Mouse (Mus musculus) ovary, adult 2 months (tissue): Measurements from ENCODE around the gene Gm21708. TPM values are rescaled to one million over a fixed set of nuclear protein-coding genes. Genes with fewer than 3 reads are reported as not detected.

Source experiments
- polyA plus RNA-seq: library from polyadenylated mRNA; depleted of rRNA; stranded (reverse); fragments of >200 nt; gene quantifications from 2 replicates; pipeline ENCODE4 v1.2.3, GENCODE M21; 2012; rRNA removed

Gene Gm21708
- polyA plus RNA-seq = not detected in 2 replicates

DNA sequence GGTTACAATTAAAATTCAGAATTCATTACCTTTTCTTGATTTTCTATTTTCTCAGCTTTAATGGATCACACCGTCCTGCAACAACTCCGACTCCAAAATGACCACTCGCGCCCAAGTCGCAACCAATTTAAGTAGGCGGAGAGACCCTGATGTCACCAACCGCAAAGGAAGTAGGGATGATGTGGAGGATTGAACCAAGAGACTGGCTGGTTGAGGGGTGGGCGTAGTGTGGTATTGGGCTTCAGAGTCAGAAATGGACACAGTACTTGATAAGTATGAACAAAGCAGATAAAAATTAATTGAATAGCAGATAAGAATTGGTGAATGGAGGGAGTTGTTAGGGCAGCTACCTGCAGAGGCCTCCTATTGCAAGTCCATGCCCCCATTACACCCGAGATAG, at the start of gene Gm21708, which contains the start of gene Gm21704:
TSS of gene Gm21708 (minus strand) at position 101 of the 400 bp plus-strand sequence.
TSS of gene Gm21704 (minus strand) at position 101 of the 400 bp plus-strand sequence.

Other genes with a start within 250 kb of the Gm21708 start
- not detected in 2 replicates for gene Gm21677, start 103.7 kb downstream of the Gm21708 start, polyA plus RNA-seq
- not detected in 2 replicates for gene Gm21693, start 64.8 kb downstream of the Gm21708 start, polyA plus RNA-seq
- not detected in 2 replicates for gene Gm21704, start within 50 bp of the Gm21708 start, polyA plus RNA-seq